25 mouse cellular contexts compared by ENCODE assay signal in the genomic region with DNA sequence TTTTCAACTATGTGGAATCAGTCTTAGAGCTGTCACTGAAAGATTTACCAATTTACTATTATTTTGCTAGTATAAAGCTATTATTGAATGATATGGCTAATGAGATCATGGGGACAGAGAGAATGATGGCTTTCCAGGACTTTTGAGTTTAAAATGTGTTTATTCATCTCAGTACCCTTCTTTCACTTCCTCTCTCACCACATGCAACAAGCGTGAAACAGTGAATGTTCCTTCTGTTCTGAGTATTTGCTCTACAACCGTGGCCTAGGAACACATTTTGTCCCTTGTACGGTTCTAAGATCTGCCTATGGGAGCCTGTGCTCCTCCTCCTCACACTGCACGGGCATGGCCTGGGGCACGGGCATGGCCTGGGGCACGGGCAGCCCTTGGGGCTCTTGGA.
DNase-seq lines count a peak whose midpoint lies in the region; ATAC-seq and TF ChIP-seq lines count a peak whose summit lies in the region.
"Had no signal": no experiment of that assay in that cellular context is flagged by ENCODE, and none has a peak within 500 bp of the region (broad histone marks: within the 10 kb centered on the region; RNA-seq: fewer than 3 reads in every experiment).

No protein-coding gene starts in this region.

- intact Hi-C loops in gastrocnemius, postnatal 36 days (cut with DNase I) = no loop called here

- no peaks in the 10 kb centered on the region for H3K27me3 ChIP-seq in lung, embryonic 14.5 days (ENCODE audit: insufficient read depth, low read length)
- H3K27me3 ChIP-seq in neural tube, embryonic 12.5 days (replicated peaks) = no peaks in the 10 kb centered on the region
- H3K27me3 ChIP-seq in neural tube, embryonic 15.5 days (replicated peaks) = no peaks in the 10 kb centered on the region
- no peaks in the 10 kb centered on the region for H3K27me3 ChIP-seq in embryonic facial prominence, embryonic 13.5 days
- H3K27me3 ChIP-seq: CH12.LX; embryonic facial prominence, embryonic 15.5 days; heart, embryonic 15.5 days; hindbrain, embryonic 13.5 days; Patski had no signal

- H3K36me3 ChIP-seq in lung, embryonic 14.5 days (ENCODE audit: insufficient read depth) = no peaks in the 10 kb centered on the region
- no peaks in the 10 kb centered on the region for H3K36me3 ChIP-seq in neural tube, embryonic 12.5 days
- H3K36me3 ChIP-seq in neural tube, embryonic 15.5 days = no peaks in the 10 kb centered on the region
- H3K36me3 ChIP-seq in embryonic facial prominence, embryonic 13.5 days = 0 out of 2 replicates have a peak, but pooled peaks cover 2% of the 10 kb centered on the region
- H3K36me3 ChIP-seq: forebrain, embryonic 10.5 days; heart, embryonic 15.5 days; hindbrain, embryonic 13.5 days had no signal

- H3K9me3 ChIP-seq in lung, embryonic 14.5 days (ENCODE audit: low read depth, low read length) = no peaks in the 10 kb centered on the region
- no peaks in the 10 kb centered on the region for H3K9me3 ChIP-seq in neural tube, embryonic 12.5 days
- no peaks in the 10 kb centered on the region for H3K9me3 ChIP-seq in neural tube, embryonic 15.5 days (replicated peaks)
- no peaks in the 10 kb centered on the region for H3K9me3 ChIP-seq in embryonic facial prominence, embryonic 13.5 days
- H3K9me3 ChIP-seq: embryonic facial prominence, embryonic 15.5 days; forebrain, embryonic 10.5 days; heart, embryonic 15.5 days; hindbrain, embryonic 13.5 days had no signal

- no peak for TF ChIP-seq CTCF in lung, embryonic 14.5 days (IDR thresholded peaks at IDR 0.05; ENCODE audit: low read depth)

- H3K27ac ChIP-seq in lung, embryonic 14.5 days (ENCODE audit: low read depth) = peak overlapping the region; percentile 45; the same call in 1 of the 2 replicates
- H3K27ac ChIP-seq in neural tube, embryonic 12.5 days = no peak overlapping the region
- H3K27ac ChIP-seq in neural tube, embryonic 15.5 days (replicated peaks) = no peak overlapping the region
- 0 out of 2 replicates have a peak overlapping the region, but pooled peaks have one; percentile 7 for H3K27ac ChIP-seq in embryonic facial prominence, embryonic 13.5 days
- H3K27ac ChIP-seq: embryonic facial prominence, embryonic 15.5 days; forebrain, embryonic 10.5 days; gastrocnemius, adult 2 months; heart, adult 2 months; heart, embryonic 15.5 days; hindbrain, embryonic 13.5 days had no signal

- 56% methylated on average over 6 of the region's 6 CpGs for WGBS in lung, embryonic 14.5 days
- WGBS in neural tube, embryonic 12.5 days = 71% methylated on average over 6 of the region's 6 CpGs
- 80% methylated on average over 6 of the region's 6 CpGs for WGBS in neural tube, embryonic 15.5 days
- 65% methylated on average over 6 of the region's 6 CpGs for WGBS in embryonic facial prominence, embryonic 13.5 days

- no peak overlapping the region for H3K4me2 ChIP-seq in lung, embryonic 14.5 days
- H3K4me2 ChIP-seq in neural tube, embryonic 12.5 days (replicated peaks) = no peak overlapping the region
- no peak overlapping the region for H3K4me2 ChIP-seq in neural tube, embryonic 15.5 days
- no peak overlapping the region for H3K4me2 ChIP-seq in embryonic facial prominence, embryonic 13.5 days
- H3K4me2 ChIP-seq: embryonic facial prominence, embryonic 15.5 days; heart, embryonic 11.5 days; heart, embryonic 15.5 days; hindbrain, embryonic 13.5 days had no signal

- no peak overlapping the region for H3K4me3 ChIP-seq in lung, embryonic 14.5 days (ENCODE audit: low read depth, low read length)
- no peak overlapping the region for H3K4me3 ChIP-seq in neural tube, embryonic 12.5 days
- H3K4me3 ChIP-seq in neural tube, embryonic 15.5 days (replicated peaks) = no peak overlapping the region
- no peak overlapping the region for H3K4me3 ChIP-seq in embryonic facial prominence, embryonic 13.5 days
- H3K4me3 ChIP-seq: embryonic facial prominence, embryonic 15.5 days; erythroblast, embryonic 14.5 days; forebrain, embryonic 10.5 days; gastrocnemius, adult 2 months; heart, adult 2 months; heart, embryonic 15.5 days; hindbrain, embryonic 13.5 days had no signal

- peaks cover 10% of the 10 kb centered on the region for H3K4me1 ChIP-seq in lung, embryonic 14.5 days (ENCODE audit: insufficient read depth)
- peaks cover 5% of the 10 kb centered on the region; the same call in 1 of the 2 replicates for H3K4me1 ChIP-seq in neural tube, embryonic 12.5 days
- peaks cover 29% of the 10 kb centered on the region for H3K4me1 ChIP-seq in neural tube, embryonic 15.5 days
- peaks cover 12% of the 10 kb centered on the region; the same call in 1 of the 2 replicates for H3K4me1 ChIP-seq in embryonic facial prominence, embryonic 13.5 days
- H3K4me1 ChIP-seq: embryonic facial prominence, embryonic 15.5 days; heart, embryonic 15.5 days had no signal

- ATAC-seq in lung, embryonic 14.5 days (ENCODE audit: insufficient read depth) = no peak
- ATAC-seq in neural tube, embryonic 12.5 days (ENCODE audit: low FRiP score, low read depth) = 0 out of 2 replicates have a peak, but pooled peaks have one; percentile 29
- no peak for ATAC-seq in neural tube, embryonic 15.5 days (ENCODE audit: low FRiP score)
- ATAC-seq in embryonic facial prominence, embryonic 13.5 days (ENCODE audit: insufficient number of reproducible peaks, insufficient read depth, low FRiP score, low TSS enrichment, low read depth) = no peak
- ATAC-seq: activated CD4-positive, CD25-positive, alpha-beta regulatory T cell, adult 4 months; forebrain, embryonic 14.5 days; Patski had no signal

- no peak overlapping the region for H3K9ac ChIP-seq in lung, embryonic 14.5 days
- H3K9ac ChIP-seq in neural tube, embryonic 12.5 days = no peak overlapping the region
- H3K9ac ChIP-seq in neural tube, embryonic 15.5 days (replicated peaks) = no peak overlapping the region
- H3K9ac ChIP-seq in embryonic facial prominence, embryonic 13.5 days = no peak overlapping the region
- H3K9ac ChIP-seq: embryonic facial prominence, embryonic 15.5 days; heart, embryonic 15.5 days; hindbrain, embryonic 13.5 days had no signal

- DNase-seq in lung, embryonic 14.5 days = no peak
- DNase-seq in lung, postnatal 14 days = no peak
- DNase-seq in heart, adult 18-20 months = no peak
- no peak for DNase-seq in gastrocnemius, postnatal 36 days
- DNase-seq: adrenal gland, postnatal 14 days; cerebellum, adult 11-12 months; cerebellum, adult 9-10 months; cerebellum, postnatal 25 days; gastrocnemius, adult 2 months; gastrocnemius, postnatal 25 days; heart, adult 2 months; heart, postnatal 14 days had no signal

Comparison
In these comparisons a context has a peak if more than half of its experiments do, and no peak if none do; other contexts are left out.
1. H3K27ac ChIP-seq: peak in lung, embryonic 14.5 days (single experiment) and embryonic facial prominence, embryonic 13.5 days (single experiment); none in neural tube, embryonic 12.5 days (single experiment) and neural tube, embryonic 15.5 days (single experiment).